Mouse (Mus musculus) lung, postnatal 0 days (tissue): ENCODE data around the gene Gm20425.

Experiments
- CTCF ChIP-seq: IDR thresholded peaks from 2 replicates; pipeline ENCODE4 v1.5.1; 2016; ENCODE audit warnings: antibody characterized with exemption, mild to moderate bottlenecking
- EP300 ChIP-seq: IDR thresholded peaks from 2 replicates; pipeline ENCODE4 v1.6.1; 2016; ENCODE audit warnings: antibody characterized with exemption, mild to moderate bottlenecking, control low read depth

GRCm38 (mm10) chr9:103227760-103228159 lies 2.3 kb downstream of the Gm20425 start:
- TF ChIP-seq CTCF (no peak), EP300 (no peak)
